Mouse (Mus musculus) large intestine, adult 2 months (tissue): ENCODE data around the gene C1rl. TPM values are rescaled to one million over a fixed set of nuclear protein-coding genes. Genes with fewer than 3 reads are reported as not detected.
"Not testable (repeated sequence)": the region's sequence is repeated elsewhere in the genome, so short reads cannot be mapped to it uniquely, and the experiment has no call there.

Source experiments
- DNase-seq: peaks from one replicate; pipeline ENCODE4 v3.0.0-alpha.2; 2012; ENCODE audit warnings: low read depth, low spot score
- WGBS: fragments of 180-500 bp; shearing (Covaris S2); methylation state at CpG from one replicate; pipeline ENCODE4 v1.1.7; 2018; 5-methylcytosine and 5-hydroxymethylcytosine counted together
- polyA plus RNA-seq: library from polyadenylated mRNA; depleted of rRNA; stranded (reverse); fragments of >200 nt; gene quantifications from 2 replicates; pipeline ENCODE4 v1.2.3, GENCODE M21; 2012; rRNA removed

The C1rl gene
- polyA plus RNA-seq, 1 experiment: 1.7 TPM

GRCm38 (mm10) chr6:124549023-124549550, 56.2 kb downstream of the C1rl start:
- DNase-seq: peak; percentile 50
- 36% methylated on average over 3 of the region's 3 CpGs for WGBS

- WGBS: 83% methylated on average over 22 of the region's 22 CpGs
- no peak for DNase-seq
These were observed 59.9 kb downstream of the C1rl start for GRCm38 (mm10) chr6:124552766-124553165.

GRCm38 (mm10) chr6:124555956-124556355, 63.0 kb downstream of the C1rl start:
- not testable (repeated sequence) for DNase-seq
- 78% methylated on average over 2 of the region's 2 CpGs for WGBS

Other genes with a start within 250 kb of the C1rl start
- 0.53 and 0.84 TPM in 2 replicates for gene Cd163, start 188.5 kb upstream of the C1rl start, polyA plus RNA-seq
- gene Pex5, start 78.0 kb upstream of the C1rl start, polyA plus RNA-seq: 24.9 and 36.9 TPM in 2 replicates
- gene Clstn3, start 28.3 kb upstream of the C1rl start, polyA plus RNA-seq: 0.90 and 1.6 TPM in 2 replicates
- gene C1ra, start 19.3 kb downstream of the C1rl start, polyA plus RNA-seq: 19.0 and 24.3 TPM in 2 replicates
- gene C1s1, start 49.2 kb downstream of the C1rl start, polyA plus RNA-seq: 31.4 and 47.1 TPM in 2 replicates
- gene C1rb, start 77.2 kb downstream of the C1rl start, polyA plus RNA-seq: 0.04 TPM in 1 of 2 replicates, not detected in the other
- 0.02 and 0.18 TPM in 2 replicates for gene C1s2, start 143.0 kb downstream of the C1rl start, polyA plus RNA-seq
- gene Lpcat3, start 169.9 kb downstream of the C1rl start, polyA plus RNA-seq: 211 and 383 TPM in 2 replicates
- gene Emg1, start 219.1 kb downstream of the C1rl start, polyA plus RNA-seq: 90.6 and 107 TPM in 2 replicates
- 215 and 267 TPM in 2 replicates for gene Phb2, start 219.2 kb downstream of the C1rl start, polyA plus RNA-seq
- 35.0 and 38.7 TPM in 2 replicates for gene Ptpn6, start 245.6 kb downstream of the C1rl start, polyA plus RNA-seq
- gene Grcc10, start 248.3 kb downstream of the C1rl start, polyA plus RNA-seq: 156 TPM in 2 replicates